Mouse (Mus musculus): Measurements from ENCODE around the gene Tspan11. TPM values are rescaled to one million over a fixed set of nuclear protein-coding genes. Genes with fewer than 3 reads are reported as not detected.
A peak's percentile ranks its signal among the peaks of the same experiment; 100 is the strongest.

Gene Tspan11
- polyA plus RNA-seq, 2 experiments: 18.5 to 19.8 TPM

DNA sequence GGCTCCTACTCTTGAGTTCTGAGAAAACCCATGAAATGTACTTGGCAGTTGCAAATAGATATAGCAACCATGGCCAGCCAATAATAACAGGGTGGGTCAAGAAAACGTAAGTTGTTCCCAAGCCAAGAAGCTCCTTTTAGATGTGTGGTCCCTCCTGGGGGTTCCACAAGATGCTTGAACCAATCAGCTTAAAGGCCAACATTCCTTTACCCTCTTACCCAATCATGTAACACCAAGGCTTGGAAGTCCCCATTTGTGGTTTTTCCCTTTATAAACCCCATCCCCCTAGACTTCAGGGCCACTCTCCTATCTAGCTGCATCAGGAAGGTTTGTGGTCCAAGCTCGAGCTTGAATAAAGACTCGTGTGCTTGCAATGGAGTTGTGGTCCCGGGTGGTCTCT is 23.2 kb downstream of the Tspan11 start:
- H3K36me3 ChIP-seq (ENCODE audit: control insufficient read depth, insufficient read depth, low read length): peaks cover 4% of the 10 kb centered on the region
- no peak overlapping the region for H3K9ac ChIP-seq (ENCODE audit: low read depth, low read length, severe bottlenecking)
- no peak overlapping the region for H3K4me3 ChIP-seq (replicated peaks; ENCODE audit: low read length)
- no peak for TF ChIP-seq POLR2A (IDR thresholded peaks at IDR 0.05; ENCODE audit: borderline replicate concordance, extremely low read depth, insufficient read depth, insufficient read length)
- no peaks in the 10 kb centered on the region for H3K27me3 ChIP-seq (ENCODE audit: control insufficient read depth, insufficient read depth, low read length)
- WGBS: 87% methylated on average over 4 of the region's 4 CpGs
- DNase-seq (ENCODE audit: low spot score): no peak
- H3K4me1 ChIP-seq (ENCODE audit: control insufficient read depth, insufficient read depth, low read length): no peaks in the 10 kb centered on the region
- ATAC-seq (ENCODE audit: low FRiP score, low read depth): 0 out of 2 replicates have a peak, but pooled peaks have one; percentile 34
- no peak overlapping the region for H3K4me2 ChIP-seq (replicated peaks; ENCODE audit: low read depth, low read length, severe bottlenecking)
- H3K27ac ChIP-seq (replicated peaks; ENCODE audit: low read depth, low read length): no peak overlapping the region
- H3K9me3 ChIP-seq (ENCODE audit: control insufficient read depth, low read length): no peaks in the 10 kb centered on the region

GRCm38 (mm10) chr6:127911687-127912086 is 24.3 kb downstream of the Tspan11 start:
- Histone ChIP-seq H3K4me2 (replicated peaks; ENCODE audit: low read depth, low read length, severe bottlenecking) (no peak overlapping the region), H3K9me3 (ENCODE audit: control insufficient read depth, low read length) (no peaks in the 10 kb centered on the region), H3K9ac (ENCODE audit: low read depth, low read length, severe bottlenecking) (no peak overlapping the region), H3K4me1 (ENCODE audit: control insufficient read depth, insufficient read depth, low read length) (no peaks in the 10 kb centered on the region), H3K27me3 (ENCODE audit: control insufficient read depth, insufficient read depth, low read length) (no peaks in the 10 kb centered on the region), H3K36me3 (ENCODE audit: control insufficient read depth, insufficient read depth, low read length) (peaks cover 4% of the 10 kb centered on the region), H3K27ac (replicated peaks; ENCODE audit: low read depth, low read length) (no peak overlapping the region), H3K4me3 (replicated peaks; ENCODE audit: low read length) (no peak overlapping the region)
- WGBS: 65% methylated on average over 4 of the region's 4 CpGs
- ATAC-seq (ENCODE audit: low FRiP score, low read depth): no peak
- DNase-seq (ENCODE audit: low spot score): no peak
- TF ChIP-seq POLR2A (IDR thresholded peaks at IDR 0.05; ENCODE audit: borderline replicate concordance, extremely low read depth, insufficient read depth, insufficient read length): no peak

- H3K36me3 ChIP-seq (ENCODE audit: control insufficient read depth, insufficient read depth, low read length): peaks cover 4% of the 10 kb centered on the region
- H3K27ac ChIP-seq (replicated peaks; ENCODE audit: low read depth, low read length): no peak overlapping the region
- DNase-seq (ENCODE audit: low spot score) (no peak), ATAC-seq (ENCODE audit: low FRiP score, low read depth) (peak; percentile 37; the same call in 1 of the 2 replicates)
- no peak for TF ChIP-seq POLR2A (IDR thresholded peaks at IDR 0.05; ENCODE audit: borderline replicate concordance, extremely low read depth, insufficient read depth, insufficient read length)
- no peaks in the 10 kb centered on the region for H3K9me3 ChIP-seq (ENCODE audit: control insufficient read depth, low read length)
- WGBS: 89% methylated on average over 3 of the region's 3 CpGs
- H3K4me3 ChIP-seq (replicated peaks; ENCODE audit: low read length): no peak overlapping the region
- no peaks in the 10 kb centered on the region for H3K4me1 ChIP-seq (ENCODE audit: control insufficient read depth, insufficient read depth, low read length)
- no peaks in the 10 kb centered on the region for H3K27me3 ChIP-seq (ENCODE audit: control insufficient read depth, insufficient read depth, low read length)
- H3K9ac ChIP-seq (ENCODE audit: low read depth, low read length, severe bottlenecking): no peak overlapping the region
- no peak overlapping the region for H3K4me2 ChIP-seq (replicated peaks; ENCODE audit: low read depth, low read length, severe bottlenecking)
These were observed 25.5 kb downstream of the Tspan11 start for GRCm38 (mm10) chr6:127912938-127913337.

GRCm38 (mm10) chr6:127916993-127917392 is 29.6 kb downstream of the Tspan11 start:
- Histone ChIP-seq H3K36me3 (ENCODE audit: control insufficient read depth, insufficient read depth, low read length) (peaks cover 4% of the 10 kb centered on the region; the same call in 1 of the 2 replicates), H3K4me2 (replicated peaks; ENCODE audit: low read depth, low read length, severe bottlenecking) (no peak overlapping the region), H3K4me3 (replicated peaks; ENCODE audit: low read length) (no peak overlapping the region), H3K9me3 (ENCODE audit: control insufficient read depth, low read length) (no peaks in the 10 kb centered on the region), H3K27me3 (ENCODE audit: control insufficient read depth, insufficient read depth, low read length) (no peaks in the 10 kb centered on the region), H3K4me1 (ENCODE audit: control insufficient read depth, insufficient read depth, low read length) (no peaks in the 10 kb centered on the region), H3K27ac (replicated peaks; ENCODE audit: low read depth, low read length) (no peak overlapping the region), H3K9ac (ENCODE audit: low read depth, low read length, severe bottlenecking) (no peak overlapping the region)
- no peak for DNase-seq (ENCODE audit: low spot score)
- 84% methylated on average over 3 of the region's 3 CpGs for WGBS
- no peak for ATAC-seq (ENCODE audit: low FRiP score, low read depth)
- TF ChIP-seq POLR2A (IDR thresholded peaks at IDR 0.05; ENCODE audit: borderline replicate concordance, extremely low read depth, insufficient read depth, insufficient read length): no peak

GRCm38 (mm10) chr6:127917712-127918111 is 30.3 kb downstream of the Tspan11 start:
- no peak overlapping the region for H3K27ac ChIP-seq (replicated peaks; ENCODE audit: low read depth, low read length)
- H3K4me2 ChIP-seq (replicated peaks; ENCODE audit: low read depth, low read length, severe bottlenecking): no peak overlapping the region
- no peaks in the 10 kb centered on the region for H3K9me3 ChIP-seq (ENCODE audit: control insufficient read depth, low read length)
- H3K4me1 ChIP-seq (ENCODE audit: control insufficient read depth, insufficient read depth, low read length): no peaks in the 10 kb centered on the region
- H3K36me3 ChIP-seq (ENCODE audit: control insufficient read depth, insufficient read depth, low read length): peaks cover 4% of the 10 kb centered on the region; the same call in 1 of the 2 replicates
- 81% methylated on average over 4 of the region's 4 CpGs for WGBS
- H3K9ac ChIP-seq (ENCODE audit: low read depth, low read length, severe bottlenecking): no peak overlapping the region
- H3K4me3 ChIP-seq (replicated peaks; ENCODE audit: low read length): no peak overlapping the region
- no peaks in the 10 kb centered on the region for H3K27me3 ChIP-seq (ENCODE audit: control insufficient read depth, insufficient read depth, low read length)
- TF ChIP-seq POLR2A (IDR thresholded peaks at IDR 0.05; ENCODE audit: borderline replicate concordance, extremely low read depth, insufficient read depth, insufficient read length): no peak
- no peak for ATAC-seq (ENCODE audit: low FRiP score, low read depth)
- no peak for DNase-seq (ENCODE audit: low spot score)

DNA sequence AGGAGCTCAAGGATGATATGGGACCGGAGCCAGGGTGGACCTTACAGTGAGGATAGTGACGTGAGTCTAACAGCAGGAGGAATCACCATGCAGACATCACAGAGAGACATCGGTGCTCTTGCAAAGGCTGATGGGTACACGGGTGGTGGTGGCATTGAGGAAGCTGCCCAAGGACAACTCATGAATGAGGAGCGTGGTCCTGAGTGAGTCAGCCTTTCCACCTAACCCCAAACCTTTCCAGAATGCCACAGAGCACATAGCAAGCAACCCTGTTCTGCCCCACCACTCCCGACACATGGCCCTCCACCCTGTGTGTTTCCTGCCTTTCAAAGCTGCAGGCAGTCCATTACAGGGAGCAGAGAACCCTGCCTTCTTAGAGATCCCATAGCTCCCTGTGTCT is 32.1 kb downstream of the Tspan11 start:
- H3K4me3 ChIP-seq (replicated peaks; ENCODE audit: low read length): no peak overlapping the region
- TF ChIP-seq POLR2A (IDR thresholded peaks at IDR 0.05; ENCODE audit: borderline replicate concordance, extremely low read depth, insufficient read depth, insufficient read length): no peak
- H3K27ac ChIP-seq (replicated peaks; ENCODE audit: low read depth, low read length): no peak overlapping the region
- no peaks in the 10 kb centered on the region for H3K27me3 ChIP-seq (ENCODE audit: control insufficient read depth, insufficient read depth, low read length)
- H3K36me3 ChIP-seq (ENCODE audit: control insufficient read depth, insufficient read depth, low read length): no peaks in the 10 kb centered on the region; the same call in 1 of the 2 replicates
- no peak overlapping the region for H3K4me2 ChIP-seq (replicated peaks; ENCODE audit: low read depth, low read length, severe bottlenecking)
- no peaks in the 10 kb centered on the region for H3K4me1 ChIP-seq (ENCODE audit: control insufficient read depth, insufficient read depth, low read length)
- DNase-seq (ENCODE audit: low spot score) (no peak), ATAC-seq (ENCODE audit: low FRiP score, low read depth) (no peak)
- no peak overlapping the region for H3K9ac ChIP-seq (ENCODE audit: low read depth, low read length, severe bottlenecking)
- WGBS: 75% methylated on average over 6 of the region's 6 CpGs
- H3K9me3 ChIP-seq (ENCODE audit: control insufficient read depth, low read length): no peaks in the 10 kb centered on the region

Measured in limb, embryonic 14.5 days (tissue).